9 mouse cellular contexts compared by ENCODE assay signal in genomic region chr5:146376601-146377000, GRCm38 (mm10). TPM values are rescaled to one million over a fixed set of nuclear protein-coding genes. Genes with fewer than 3 reads are reported as not detected.
DNase-seq lines count a peak whose midpoint lies in the region; ATAC-seq and TF ChIP-seq lines count a peak whose summit lies in the region.
"Had no signal": no experiment of that assay in that cellular context is flagged by ENCODE, and none has a peak within 500 bp of the region (broad histone marks: within the 10 kb centered on the region; RNA-seq: fewer than 3 reads in every experiment).

No protein-coding gene starts in this region.

- peak; percentile 25 for DNase-seq in kidney, adult 18-20 months
- peak; percentile 10 for DNase-seq in thymus, adult 2 months
- no peak for DNase-seq in thymus, postnatal 0 days (ENCODE audit: low spot score)
- peak; percentile 17 for DNase-seq in c-Kit-negative CD71-positive TER-119-positive erythroid progenitor cells, embryonic 14.5 days (ENCODE audit: low read depth, low spot score)
- peak; percentile 4 to 6 for DNase-seq in thymus, postnatal 36 days
- no peak for DNase-seq in hindbrain, embryonic 14.5 days (ENCODE audit: low spot score)
- DNase-seq in gastrocnemius, postnatal 36 days: no peak

- H3K27me3 ChIP-seq in kidney, embryonic 16.5 days (ENCODE audit: insufficient read depth, low read length): no peaks in the 10 kb centered on the region
- no peaks in the 10 kb centered on the region for H3K27me3 ChIP-seq in thymus, adult 2 months (ENCODE audit: control insufficient read depth, insufficient read depth, low read length)
- H3K27me3 ChIP-seq in hindbrain, embryonic 14.5 days (ENCODE audit: control insufficient read depth, insufficient read depth, low read length): no peaks in the 10 kb centered on the region
- H3K27me3 ChIP-seq: heart, embryonic 13.5 days had no signal

- WGBS in kidney, embryonic 16.5 days: 86% methylated on average over 4 of the region's 4 CpGs
- 89% methylated on average over 4 of the region's 4 CpGs for WGBS in thymus, adult 2 months
- 89% methylated on average over 4 of the region's 4 CpGs for WGBS in hindbrain, embryonic 14.5 days

- intact Hi-C loops in gastrocnemius, postnatal 36 days (cut with DNase I): no loop called here

- no peak for ATAC-seq in kidney, embryonic 16.5 days (ENCODE audit: low FRiP score, low TSS enrichment)
- no peak for ATAC-seq in hindbrain, embryonic 14.5 days (ENCODE audit: low FRiP score)

- no peak for TF ChIP-seq POLR2A in thymus, adult 2 months (IDR thresholded peaks at IDR 0.05; ENCODE audit: control insufficient read depth, extremely low read depth, insufficient read depth, low read length, poor library complexity)

- H3K4me1 ChIP-seq in kidney, embryonic 16.5 days (ENCODE audit: insufficient read depth, low read length): no peaks in the 10 kb centered on the region
- no peaks in the 10 kb centered on the region for H3K4me1 ChIP-seq in thymus, adult 2 months (replicated peaks; ENCODE audit: control insufficient read depth, insufficient read depth, low read length)
- H3K4me1 ChIP-seq in hindbrain, embryonic 14.5 days (replicated peaks; ENCODE audit: control insufficient read depth, insufficient read depth, low read length): no peaks in the 10 kb centered on the region
- H3K4me1 ChIP-seq: heart, embryonic 13.5 days had no signal

- H3K27ac ChIP-seq in kidney, embryonic 16.5 days (ENCODE audit: low read length): no peak overlapping the region
- no peak overlapping the region for H3K27ac ChIP-seq in thymus, adult 2 months (ENCODE audit: control insufficient read depth, insufficient read depth, low read length)
- no peak overlapping the region for H3K27ac ChIP-seq in hindbrain, embryonic 14.5 days
- H3K27ac ChIP-seq: heart, embryonic 13.5 days had no signal

- no peak overlapping the region for H3K4me2 ChIP-seq in kidney, embryonic 16.5 days (replicated peaks; ENCODE audit: low read depth, low read length)
- H3K4me2 ChIP-seq in hindbrain, embryonic 14.5 days (replicated peaks): no peak overlapping the region
- H3K4me2 ChIP-seq: heart, embryonic 13.5 days had no signal

- peaks cover 2% of the 10 kb centered on the region; the same call in 1 of the 2 replicates for H3K9me3 ChIP-seq in kidney, embryonic 16.5 days (ENCODE audit: low read length)
- H3K9me3 ChIP-seq in hindbrain, embryonic 14.5 days (ENCODE audit: control insufficient read depth, low read length): no peaks in the 10 kb centered on the region

- H3K4me3 ChIP-seq in kidney, embryonic 16.5 days (ENCODE audit: low read length): no peak overlapping the region
- no peak overlapping the region for H3K4me3 ChIP-seq in thymus, adult 2 months (ENCODE audit: control insufficient read depth, insufficient read depth, low read length)
- no peak overlapping the region for H3K4me3 ChIP-seq in hindbrain, embryonic 14.5 days (replicated peaks; ENCODE audit: low read length)
- H3K4me3 ChIP-seq: heart, embryonic 13.5 days had no signal

- TF ChIP-seq CTCF in thymus, adult 2 months (IDR thresholded peaks at IDR 0.05; ENCODE audit: borderline replicate concordance, control insufficient read depth, extremely low read depth, insufficient read depth, low read length, poor library complexity): no peak

- H3K36me3 ChIP-seq in kidney, embryonic 16.5 days (ENCODE audit: insufficient read depth, low read length): no peaks in the 10 kb centered on the region
- no peaks in the 10 kb centered on the region for H3K36me3 ChIP-seq in thymus, adult 2 months (ENCODE audit: control insufficient read depth, insufficient read depth, low read length)
- no peaks in the 10 kb centered on the region for H3K36me3 ChIP-seq in hindbrain, embryonic 14.5 days (replicated peaks; ENCODE audit: control insufficient read depth, insufficient read depth)
- H3K36me3 ChIP-seq: heart, embryonic 13.5 days had no signal

- no peak overlapping the region for H3K9ac ChIP-seq in kidney, embryonic 16.5 days (replicated peaks; ENCODE audit: low read length)
- no peak overlapping the region for H3K9ac ChIP-seq in hindbrain, embryonic 14.5 days
- H3K9ac ChIP-seq: heart, embryonic 13.5 days had no signal

RNA-seq across cellular contexts. Expression of gene Wasf3, which starts 8.2 kb away (rescaled TPM):
- 3.0 and 3.5 TPM in 2 replicates for polyA plus RNA-seq in kidney, embryonic 16.5 days (2015; fragmentation: Nextera tagmentation; extraction: Ambion mirVana)
- 0.73 and 0.97 TPM in 2 replicates for polyA plus RNA-seq in thymus, adult 2 months (2012; rRNA removed)
- 0.29 and 0.35 TPM in 2 replicates for polyA plus RNA-seq in thymus, postnatal 0 days (2015; fragmentation: Nextera tagmentation; extraction: Ambion mirVana)
- 10.3 and 10.4 TPM in 2 replicates for polyA plus RNA-seq in hindbrain, embryonic 14.5 days (2014; fragmentation: Nextera tagmentation; extraction: Ambion mirVana)
- total RNA-seq in gastrocnemius, postnatal 36 days (2021): under 1 TPM; 0.82 to 0.91 TPM

Comparison
In these comparisons a context has a peak if more than half of its experiments do, and no peak if none do; other contexts are left out.
1. DNase-seq: peak in kidney, adult 18-20 months (single experiment), thymus, adult 2 months (single experiment), c-Kit-negative CD71-positive TER-119-positive erythroid progenitor cells, embryonic 14.5 days (single experiment) and thymus, postnatal 36 days (2 of 2); none in thymus, postnatal 0 days (single experiment), hindbrain, embryonic 14.5 days (single experiment) and gastrocnemius, postnatal 36 days (0 of 2).